Mouse (Mus musculus) CH12.LX (cell line): ENCODE measurements around the gene Vasp. TPM values are rescaled to one million over a fixed set of nuclear protein-coding genes. Genes with fewer than 3 reads are reported as not detected.

Experiments used
- DNase-seq: peaks from one replicate; pipeline ENCODE4 v3.0.0-alpha.2; 2013; ENCODE audit errors: extremely low read depth
- H3K27ac ChIP-seq: 2 replicates; pipeline ENCODE4 v1.5.1; 2012; ENCODE audit warnings: low read depth, mild to moderate bottlenecking, control low read depth, moderate library complexity; ENCODE audit not compliant: insufficient read depth
- H3K27me3 ChIP-seq: replicated peaks from 2 replicates; pipeline ENCODE3; 2012; ENCODE audit warnings: inconsistent platforms
- H3K36me3 ChIP-seq, 2 experiments: replicated peaks in 1 of 2; 2 replicates each; pipeline versions ENCODE3 to v1.6.1; 2012; ENCODE audit warnings: inconsistent platforms in 1 of 2, low read length in 1 of 2, mild to moderate bottlenecking in 1 of 2, mixed read lengths in 1 of 2, moderate library complexity in 1 of 2; ENCODE audit not compliant: control insufficient read depth in 1 of 2, insufficient read depth in 1 of 2
- H3K4me1 ChIP-seq, 2 experiments: 2 replicates each; pipeline ENCODE4 v1.6.1; 2012; ENCODE audit warnings: inconsistent platforms in 1 of 2, moderate library complexity in 1 of 2; ENCODE audit not compliant: insufficient read depth in 2 of 2, control insufficient read depth in 1 of 2
- H3K4me2 ChIP-seq: 2 replicates; pipeline ENCODE4 v1.6.1; 2012; ENCODE audit warnings: low read depth, mild to moderate bottlenecking, control low read depth; ENCODE audit not compliant: poor library complexity, insufficient read depth, severe bottlenecking
- H3K4me3 ChIP-seq, 3 experiments: fragments of 150-350 bp in 1 of 3; sonication (generic) in 1 of 3; replicated peaks in 1 of 3; 2 replicates each; pipeline versions ENCODE3 to v1.5.1; 2011 to 2012; ENCODE audit warnings: low read depth in 2 of 3, low read length in 2 of 3, mild to moderate bottlenecking in 2 of 3, moderate library complexity in 2 of 3, control low read depth in 1 of 3, improper control_type of control experiment in 1 of 3, inconsistent platforms in 1 of 3, mixed read lengths in 1 of 3; ENCODE audit not compliant: poor library complexity in 1 of 3
- H3K79me2 ChIP-seq: replicated peaks from 2 replicates; pipeline ENCODE4 v1.6.1; 2012; ENCODE audit warnings: mild to moderate bottlenecking, moderate library complexity; ENCODE audit not compliant: control insufficient read depth, poor library complexity, insufficient read depth, severe bottlenecking; ENCODE audit errors: extremely low read depth
- H3K9ac ChIP-seq: 2 replicates; pipeline ENCODE4 v1.6.1; 2012; ENCODE audit warnings: low read depth, mild to moderate bottlenecking, control low read depth, moderate library complexity; ENCODE audit not compliant: insufficient read depth
- H3K9me3 ChIP-seq: replicated peaks from 2 replicates; pipeline ENCODE3; 2012; ENCODE audit warnings: low read length, inconsistent platforms, mixed read lengths
- CHD2 ChIP-seq: IDR thresholded peaks from 2 replicates; pipeline ENCODE4 v1.6.1; 2011; ENCODE audit warnings: low read length, improper control_type of control experiment
- E2F4 ChIP-seq: IDR thresholded peaks from 2 replicates; pipeline ENCODE4 v1.6.1; 2011; ENCODE audit warnings: low read depth, low read length, improper control_type of control experiment; ENCODE audit not compliant: insufficient replicate concordance
- MAZ ChIP-seq: IDR thresholded peaks from 2 replicates; pipeline ENCODE4 v1.6.1; 2012; ENCODE audit warnings: low read depth, mild to moderate bottlenecking, inconsistent platforms, low read length, improper control_type of control experiment, moderate library complexity
- MEF2A ChIP-seq: IDR thresholded peaks from 2 replicates; pipeline ENCODE4 v1.6.1; 2014; ENCODE audit warnings: low read depth, mild to moderate bottlenecking, inconsistent platforms, low read length, improper control_type of control experiment, borderline replicate concordance
- NELFE ChIP-seq: IDR thresholded peaks from 2 replicates; pipeline ENCODE4 v1.6.1; 2011; ENCODE audit warnings: low read depth, low read length, improper control_type of control experiment
- POLR2A ChIP-seq: IDR thresholded peaks from 2 replicates; pipeline ENCODE4 v1.6.1; 2011; ENCODE audit warnings: low read depth, mild to moderate bottlenecking, improper control_type of control experiment, low read length
- POLR2AphosphoS2 ChIP-seq: IDR thresholded peaks from 2 replicates; pipeline ENCODE4 v1.6.1; 2011; ENCODE audit warnings: low read depth, low read length, improper control_type of control experiment
- ZKSCAN1 ChIP-seq: IDR thresholded peaks from 2 replicates; pipeline ENCODE4 v1.6.1; 2012; ENCODE audit warnings: low read depth, inconsistent platforms, low read length, improper control_type of control experiment, borderline replicate concordance
- dilution Hi-C: fragments of 300-500 bp; cut with MboI; formaldehyde crosslinking; loops from 2 replicates; pipeline ENCODE4 v1.14.3; 2020; ENCODE audit warnings: low sequenced_read_pairs; ENCODE audit not compliant: extremely low pct_unique_long_range_greater_than_20kb, extremely low pct_ligation_motif_present
- in situ Hi-C: fragments of 300-500 bp; cut with MboI; formaldehyde crosslinking; loops from 3 replicates; pipeline ENCODE4 v1.14.3; 2019; ENCODE audit warnings: low sequenced_read_pairs, low pct_ligation_motif_present, low pct_unique_long_range_greater_than_20kb, mixed read lengths
- polyA plus RNA-seq: library from polyadenylated mRNA; unstranded; fragments of >175 nt; gene quantifications from 2 replicates; pipeline ENCODE4 v1.2.1, GENCODE M21; 2012; ENCODE audit warnings: low read depth; ENCODE audit not compliant: insufficient read length
- total RNA-seq, 2 experiments: library from RNA; depleted of rRNA; stranded (reverse); fragments of 300-350 nt in 1 of 2; fragments of >200 nt in 1 of 2; gene quantifications; 2 replicates each; pipeline ENCODE4 v1.2.3; 2012 to 2014

Vasp gene
- total and polyA plus RNA-seq, 3 experiments, result 114 to 191 (median 125) TPM

GRCm38 (mm10) chr7:19302264-19303045 lies 30.8 kb upstream of the Vasp start:
- in situ Hi-C loops, result no loop called here
- no peak overlapping the region for H3K9ac ChIP-seq
- no peaks in the 10 kb centered on the region for H3K79me2 ChIP-seq
- H3K36me3 ChIP-seq, result no peaks in the 10 kb centered on the region
- DNase-seq, result no peak
- H3K27me3 ChIP-seq, result peaks cover 57% of the 10 kb centered on the region
- no peaks in the 10 kb centered on the region for H3K9me3 ChIP-seq
- no peak overlapping the region for H3K27ac ChIP-seq
- no peak overlapping the region for H3K4me3 ChIP-seq
- dilution Hi-C loops, result no loop called here
- H3K4me2 ChIP-seq, result no peak overlapping the region; the same call in 1 of the 2 replicates
- TF ChIP-seq CHD2 (peak; percentile 19; the same call in 1 of the 2 replicates), POLR2A (no peak)
- H3K4me1 ChIP-seq, result peaks cover 2 to 25% of the 10 kb centered on the region in 2 experiments; a peak in 3 of 4 replicates

- dilution Hi-C loops, result no loop called here
- H3K36me3 ChIP-seq, result no peaks in the 10 kb centered on the region
- H3K27me3 ChIP-seq, result peaks cover 49% of the 10 kb centered on the region
- H3K9ac ChIP-seq, result no peak overlapping the region
- H3K9me3 ChIP-seq, result peaks cover 3% of the 10 kb centered on the region
- in situ Hi-C loops, result no loop called here
- no peaks in the 10 kb centered on the region for H3K79me2 ChIP-seq
- no peak for TF ChIP-seq POLR2AphosphoS2
- TF ChIP-seq MAZ, result no peak
- TF ChIP-seq ZKSCAN1, result no peak
- no peak for TF ChIP-seq NELFE
- TF ChIP-seq E2F4, result no peak
- no peak for TF ChIP-seq MEF2A
- DNase-seq, result no peak
- H3K27ac ChIP-seq, result no peak overlapping the region
- H3K4me1 ChIP-seq, result peaks cover 2 to 25% of the 10 kb centered on the region in 2 experiments; a peak in 3 of 4 replicates
- no peak overlapping the region for H3K4me3 ChIP-seq
- H3K4me2 ChIP-seq, result peak overlapping the region; percentile 44
Observed at GRCm38 (mm10) chr7:19301461-19302263, 30.0 kb upstream of the Vasp start.
